Mouse (Mus musculus): Measurements from ENCODE around the gene Myzap.

GRCm38 (mm10) chr9:71544831-71545230 is 47.3 kb downstream of the Myzap start:
- TF ChIP-seq GATA1 (IDR thresholded peaks at IDR 0.05; ENCODE audit: low read length) (no peak), TAL1 (IDR thresholded peaks at IDR 0.05; ENCODE audit: low read length) (no peak)

Data from erythroblast, embryonic 14.5 days (primary cell).